Mouse (Mus musculus) liver, embryonic 14.5 days (tissue): Measurements from ENCODE around the gene Upp2.

Experiments
- CTCF ChIP-seq: IDR thresholded peaks from 2 replicates; pipeline ENCODE4 v1.5.1; 2016; ENCODE audit warnings: antibody characterized with exemption, low read depth, control low read depth
- EP300 ChIP-seq: IDR thresholded peaks from 2 replicates; pipeline ENCODE4 v1.6.1; 2016; ENCODE audit warnings: antibody characterized with exemption, low read depth

DNA sequence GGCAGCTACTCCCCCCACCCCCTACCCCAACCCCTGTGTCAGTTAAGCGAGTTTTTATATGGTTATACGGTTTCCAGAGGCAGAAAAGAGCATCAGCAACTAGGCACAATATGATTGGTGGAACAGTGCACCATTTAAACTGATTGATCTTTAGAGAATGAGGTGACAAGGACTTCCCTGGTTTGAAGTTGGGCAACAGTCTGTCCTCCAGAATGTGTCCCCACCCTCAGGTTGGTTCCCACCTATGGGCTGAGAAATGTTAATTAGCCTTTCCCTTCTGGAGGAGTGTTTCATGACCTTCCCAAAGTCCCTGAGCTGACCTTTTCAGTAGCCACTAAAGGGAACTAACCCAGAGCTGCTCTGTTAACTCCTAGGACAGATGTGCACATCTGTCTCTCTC lies 58.6 kb downstream of the Upp2 start:
- no peak for TF ChIP-seq CTCF
- TF ChIP-seq EP300 = no peak
